Mouse (Mus musculus) retina, adult 2 months (tissue): Measurements from ENCODE around the gene Mob1a.

Source experiments
- DNase-seq: peaks from one replicate; pipeline ENCODE4 v3.0.0-alpha.2; 2012; ENCODE audit warnings: low read depth, low spot score

Mob1a gene

DNA sequence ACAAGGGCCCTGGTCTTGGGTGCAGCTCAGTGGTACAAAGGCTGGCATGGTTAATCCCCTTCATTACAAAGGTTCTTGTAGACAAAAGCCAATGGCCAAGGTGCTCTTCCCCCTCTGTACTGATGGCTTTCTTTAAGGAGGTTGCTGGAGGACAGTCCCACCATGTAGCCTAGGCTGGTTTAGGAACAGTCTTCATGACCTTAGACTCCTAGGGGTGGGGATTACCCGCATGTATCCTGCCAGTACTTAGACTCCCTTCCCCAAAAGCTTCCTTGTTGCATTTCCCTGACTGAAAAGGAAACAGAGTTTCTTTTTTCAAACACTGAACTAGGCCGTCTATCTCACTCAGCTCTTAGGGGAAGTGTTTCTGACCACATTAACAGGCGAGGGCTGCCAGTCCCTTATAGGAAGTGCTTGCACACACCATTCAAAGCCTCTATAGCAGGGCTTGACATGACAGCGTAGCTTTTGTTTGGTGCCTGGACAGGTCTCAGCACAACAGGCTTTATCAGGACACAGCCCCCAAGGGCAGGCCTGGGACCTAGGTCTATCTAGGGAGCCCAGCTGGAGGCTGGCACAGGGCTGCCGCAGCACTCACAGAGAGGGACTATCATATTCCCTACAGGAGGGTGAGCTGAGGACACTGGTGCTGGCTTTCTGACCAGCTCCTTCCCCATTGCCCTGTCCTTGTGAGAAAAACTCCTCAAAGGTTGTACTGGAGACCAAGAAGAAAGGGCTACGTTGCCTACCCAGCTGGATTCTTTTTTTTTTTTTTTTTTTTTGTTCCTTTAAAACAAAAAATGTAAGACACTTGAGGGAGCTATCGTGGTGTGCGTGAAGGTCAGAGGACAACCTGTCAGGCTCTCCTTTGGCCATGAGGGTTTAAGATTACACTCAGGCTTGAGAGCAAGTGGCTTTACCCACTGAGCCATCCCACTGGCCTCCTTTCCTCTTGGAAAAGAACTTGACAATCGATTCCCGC, 56.0 kb downstream of the Mob1a start:
- no peak for DNase-seq

DNA sequence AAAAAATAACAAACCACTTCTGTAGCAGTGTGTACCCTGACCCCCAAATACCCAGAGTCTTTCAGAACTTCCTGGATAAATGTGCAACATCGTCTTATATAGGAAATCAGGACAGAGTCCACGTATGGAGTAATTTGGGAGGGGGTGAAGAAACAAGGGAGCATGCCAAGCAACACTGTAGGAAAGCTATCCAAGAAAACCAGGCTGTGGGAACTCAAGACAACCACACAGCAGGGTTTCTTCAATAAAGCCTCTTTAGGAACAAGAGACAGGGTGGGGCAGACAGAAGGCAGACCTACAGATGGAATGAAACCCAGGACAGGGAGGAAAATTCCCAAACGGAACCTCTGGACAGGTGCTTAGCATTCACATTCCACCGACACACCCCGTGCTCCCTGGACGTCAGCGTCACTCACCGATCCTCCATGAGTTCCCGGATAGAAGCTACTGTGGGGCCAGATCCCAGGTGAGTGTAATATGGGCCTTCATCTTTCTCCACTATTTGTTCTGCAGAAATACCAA, 59.8 kb downstream of the Mob1a start:
- DNase-seq: no peak

DNA sequence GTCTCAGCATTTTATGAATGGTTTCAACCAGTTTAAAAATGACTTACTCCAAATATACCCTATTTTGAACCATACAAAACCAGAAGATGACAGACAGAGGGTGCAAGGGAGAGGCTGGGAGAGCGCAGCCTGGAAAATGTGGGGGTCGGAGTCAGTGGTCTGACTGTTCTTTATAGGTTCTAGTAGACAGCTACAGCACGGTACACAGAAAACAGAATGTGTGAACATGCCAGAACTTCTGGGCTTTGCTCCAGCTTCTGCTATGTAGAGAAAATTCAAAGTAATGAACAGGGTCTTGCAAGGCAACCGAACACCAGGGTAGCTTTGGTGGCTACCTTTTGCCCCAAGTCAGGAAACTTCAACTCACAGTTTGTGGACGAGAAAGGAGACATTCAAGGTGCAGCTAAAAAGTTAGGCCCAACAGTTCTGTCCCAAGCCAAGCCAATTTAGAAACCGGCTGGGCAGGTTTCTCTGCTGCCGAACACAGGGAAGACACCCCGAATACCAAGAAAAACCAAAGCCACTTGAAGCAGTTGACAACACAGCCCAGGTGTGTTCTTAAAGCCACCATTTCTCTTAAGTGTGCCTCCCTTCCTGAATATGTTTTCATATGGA, 66.5 kb downstream of the Mob1a start:
- no peak for DNase-seq
